Mouse (Mus musculus) ES-E14 (cell line): Measurements from ENCODE around the gene 2310061I04Rik.

Experiments used
- CHD2 ChIP-seq: IDR thresholded peaks from 2 replicates; pipeline ENCODE4 v1.6.1; 2014; ENCODE audit warnings: mild to moderate bottlenecking, low read depth, low read length, inconsistent platforms
- HCFC1 ChIP-seq: IDR thresholded peaks from 2 replicates; pipeline ENCODE4 v1.6.1; 2012; ENCODE audit warnings: low read length, inconsistent platforms, borderline replicate concordance; ENCODE audit not compliant: insufficient read depth
- MAFK ChIP-seq: IDR thresholded peaks from 2 replicates; pipeline ENCODE4 v1.6.1; 2014; ENCODE audit warnings: mild to moderate bottlenecking, low read depth, low read length, inconsistent platforms; ENCODE audit not compliant: insufficient read depth
- ZC3H11A ChIP-seq: IDR thresholded peaks from 2 replicates; pipeline ENCODE4 v1.6.1; 2012; ENCODE audit warnings: low read depth, mild to moderate bottlenecking, inconsistent platforms, low read length, borderline replicate concordance
- ZNF384 ChIP-seq: IDR thresholded peaks from 2 replicates; pipeline ENCODE4 v1.6.1; 2012; ENCODE audit warnings: low read depth, low read length, inconsistent platforms

DNA sequence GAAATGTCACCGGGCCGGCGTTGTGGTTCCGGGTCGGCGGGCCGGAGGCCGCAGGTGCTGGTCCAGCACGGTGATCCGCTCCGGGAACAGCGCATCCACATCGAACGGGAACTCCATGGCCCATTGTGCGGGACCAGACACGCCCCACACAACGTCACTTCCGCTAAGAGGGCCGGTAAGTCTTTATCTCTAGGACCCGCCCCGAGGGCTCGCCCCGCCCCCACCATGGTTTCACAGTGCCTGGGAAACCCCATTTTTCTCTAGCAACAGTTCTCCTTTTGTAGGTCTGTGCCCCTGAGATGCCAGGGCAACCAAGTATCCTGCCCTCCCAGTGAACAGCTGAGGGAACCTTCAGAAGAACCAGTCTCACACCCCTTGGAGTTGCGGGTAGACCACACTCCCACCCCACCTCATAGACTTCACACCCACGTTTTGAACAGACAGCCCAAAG is 12.7 kb upstream of the 2310061I04Rik start, which contains the start of gene Atat1:
- TF ChIP-seq CHD2 (no peak), ZNF384 (no peak), HCFC1 (no peak), ZC3H11A (no peak), MAFK (no peak)
